Mouse (Mus musculus) Patski (cell line): ENCODE results near the gene Notum. TPM values are rescaled to one million over a fixed set of nuclear protein-coding genes. Genes with fewer than 3 reads are reported as not detected.

ENCODE experiments used
- ATAC-seq: fragments of 100-300 bp; one replicate; pipeline ENCODE4 v1.8.0; 2021
- CTCF ChIA-PET: fragments of 350-600 bp; sonication (Branson Sonifier 250); formaldehyde crosslinking; loops from one replicate; lab custom pipeline; 2022; ENCODE audit warnings: inconsistent platforms; lab: Charles Lee
- POLR2A ChIA-PET: fragments of 350-600 bp; sonication (Branson Sonifier 250); formaldehyde crosslinking; loops from one replicate; lab custom pipeline; 2022; ENCODE audit warnings: antibody characterized with exemption, inconsistent platforms; lab: Charles Lee
- DNase-seq: peaks from one replicate; pipeline ENCODE4 v3.0.0-alpha.2; 2011; ENCODE audit warnings: low read depth, low spot score
- H3K27me3 ChIP-seq: fragments of 371-371 bp; one replicate; pipeline ENCODE4 v1.5.1; 2021
- CTCF ChIP-seq: fragments of 100-300 bp; IDR thresholded peaks from one replicate; pipeline ENCODE4 v1.5.1; 2021
- in situ Hi-C: fragments of 300-500 bp; cut with MboI; formaldehyde crosslinking; loops from 3 replicates; pipeline ENCODE4 v1.11.1; 2018; ENCODE audit warnings: low pct_unique_long_range_greater_than_20kb, mixed read lengths
- polyA plus RNA-seq: library from polyadenylated mRNA; unstranded; gene quantifications from one replicate; pipeline ENCODE4 v1.2.3, GENCODE M21; 2021

Gene Notum
- polyA plus RNA-seq, 1 experiment from 2014 or later: 0.21 TPM

- H3K27me3 ChIP-seq: no peaks in the 10 kb centered on the region
- in situ Hi-C loops: no loop called here
- ATAC-seq: no peak
- TF ChIP-seq CTCF: no peak
- ChIA-PET CTCF (no interaction called here), POLR2A (no interaction called here)
- DNase-seq: no peak
Measured at GRCm38 (mm10) chr11:120695641-120696040, 34.7 kb upstream of the Notum start.

- POLR2A ChIA-PET: no interaction called here
- no peak for TF ChIP-seq CTCF
- H3K27me3 ChIP-seq: no peaks in the 10 kb centered on the region
- in situ Hi-C loops: no loop called here
- no peak for ATAC-seq
- CTCF ChIA-PET: no interaction called here
- DNase-seq: no peak
Measured at GRCm38 (mm10) chr11:120695184-120695583, 34.2 kb upstream of the Notum start.

GRCm38 (mm10) chr11:120693461-120693860 is 32.5 kb upstream of the Notum start:
- no peaks in the 10 kb centered on the region for H3K27me3 ChIP-seq
- ATAC-seq (no peak), DNase-seq (no peak)
- POLR2A ChIA-PET: interaction anchor here (2.3 kb wide), 1 partner anchor 10 kb away, joined by 5 read pairs; no protein-coding TSS in a partner anchor
- TF ChIP-seq CTCF: no peak
- in situ Hi-C loops: no loop called here
- CTCF ChIA-PET: interaction anchor here (0.7 to 0.8 kb wide), 2 partner anchors 19 to 27 kb away, joined by 3 read pairs; no protein-coding TSS in a partner anchor

- ATAC-seq (no peak), DNase-seq (no peak)
- no peak for TF ChIP-seq CTCF
- in situ Hi-C loops: no loop called here
- H3K27me3 ChIP-seq: no peaks in the 10 kb centered on the region
- POLR2A ChIA-PET: interaction anchor here (2.3 kb wide), 1 partner anchor 9 kb away, joined by 5 read pairs; no protein-coding TSS in a partner anchor
- CTCF ChIA-PET: interaction anchor here (0.7 to 1.3 kb wide), 3 partner anchors 16 to 26 kb away, joined by 3 read pairs; no protein-coding TSS in a partner anchor
Measured at GRCm38 (mm10) chr11:120692471-120693011, 31.6 kb upstream of the Notum start.

GRCm38 (mm10) chr11:120689365-120689764 is 28.4 kb upstream of the Notum start:
- ChIA-PET POLR2A (no interaction called here), CTCF (interaction anchor here (1.2 kb wide), 1 partner anchor 12 kb away, joined by 3 read pairs; no protein-coding TSS in a partner anchor)
- in situ Hi-C loops: no loop called here
- TF ChIP-seq CTCF: no peak
- no peak for ATAC-seq
- no peak for DNase-seq
- H3K27me3 ChIP-seq: no peaks in the 10 kb centered on the region

- ChIA-PET POLR2A (no interaction called here), CTCF (no interaction called here)
- TF ChIP-seq CTCF: no peak
- DNase-seq (no peak), ATAC-seq (no peak)
- H3K27me3 ChIP-seq: no peaks in the 10 kb centered on the region
- in situ Hi-C loops: no loop called here
Measured at GRCm38 (mm10) chr11:120686650-120687272, 25.8 kb upstream of the Notum start.

- CTCF ChIA-PET: interaction anchor here (1.2 to 2.2 kb wide), 2 partner anchors 13 to 26 kb away, joined by 4 read pairs; no protein-coding TSS in a partner anchor
- no peak for ATAC-seq
- in situ Hi-C loops: no loop called here
Measured at GRCm38 (mm10) chr11:120684660-120685059, 23.7 kb upstream of the Notum start.

GRCm38 (mm10) chr11:120684086-120684485 is 23.1 kb upstream of the Notum start:
- in situ Hi-C loops: no loop called here
- CTCF ChIA-PET: interaction anchor here (1.2 to 2.2 kb wide), 2 partner anchors 14 to 25 kb away, joined by 4 read pairs; no protein-coding TSS in a partner anchor
- ATAC-seq (no peak), DNase-seq (no peak)
- POLR2A ChIA-PET: interaction anchor here (1.5 kb wide), 1 partner anchor 9 kb away, joined by 5 read pairs; no protein-coding TSS in a partner anchor
- no peaks in the 10 kb centered on the region for H3K27me3 ChIP-seq
- no peak for TF ChIP-seq CTCF

More at GRCm38 (mm10) chr11:120684660-120685059, 23.7 kb upstream of the Notum start:
- no peak for DNase-seq
- TF ChIP-seq CTCF: no peak
- POLR2A ChIA-PET: interaction anchor here (1.5 to 1.6 kb wide), 2 partner anchors 8 to 10 kb away, joined by 4 to 5 read pairs; no protein-coding TSS in a partner anchor
- no peaks in the 10 kb centered on the region for H3K27me3 ChIP-seq

- no peak for ATAC-seq
- no peaks in the 10 kb centered on the region for H3K27me3 ChIP-seq
- no peak for DNase-seq
- CTCF ChIA-PET: interaction anchor here (2.2 kb wide), 1 partner anchor 25 kb away, joined by 4 read pairs; no protein-coding TSS in a partner anchor
- in situ Hi-C loops: no loop called here
- TF ChIP-seq CTCF: no peak
- POLR2A ChIA-PET: interaction anchor here (1.5 kb wide), 1 partner anchor 9 kb away, joined by 5 read pairs; no protein-coding TSS in a partner anchor
Measured at GRCm38 (mm10) chr11:120683536-120683935, 22.6 kb upstream of the Notum start.

- ATAC-seq: no peak
- in situ Hi-C loops: no loop called here
- POLR2A ChIA-PET: no interaction called here
Measured at GRCm38 (mm10) chr11:120682683-120683082, 21.7 kb upstream of the Notum start.

GRCm38 (mm10) chr11:120679909-120680308 is 18.9 kb upstream of the Notum start:
- DNase-seq: no peak
- in situ Hi-C loops: no loop called here
- ChIA-PET CTCF (interaction anchor here (0.7 kb wide), 1 partner anchor 15 kb away, joined by 3 read pairs; no protein-coding TSS in a partner anchor), POLR2A (no interaction called here)
- H3K27me3 ChIP-seq: no peaks in the 10 kb centered on the region
- no peak for TF ChIP-seq CTCF
- no peak for ATAC-seq

More at GRCm38 (mm10) chr11:120682683-120683082, 21.7 kb upstream of the Notum start:
- TF ChIP-seq CTCF: no peak
- DNase-seq: no peak
- CTCF ChIA-PET: no interaction called here
- no peaks in the 10 kb centered on the region for H3K27me3 ChIP-seq
